Mouse (Mus musculus): Measurements from ENCODE around the gene Aox4. TPM values are rescaled to one million over a fixed set of nuclear protein-coding genes. Genes with fewer than 3 reads are reported as not detected.

Gene Aox4
- polyA plus RNA-seq, 1 experiment, result not detected

DNA sequence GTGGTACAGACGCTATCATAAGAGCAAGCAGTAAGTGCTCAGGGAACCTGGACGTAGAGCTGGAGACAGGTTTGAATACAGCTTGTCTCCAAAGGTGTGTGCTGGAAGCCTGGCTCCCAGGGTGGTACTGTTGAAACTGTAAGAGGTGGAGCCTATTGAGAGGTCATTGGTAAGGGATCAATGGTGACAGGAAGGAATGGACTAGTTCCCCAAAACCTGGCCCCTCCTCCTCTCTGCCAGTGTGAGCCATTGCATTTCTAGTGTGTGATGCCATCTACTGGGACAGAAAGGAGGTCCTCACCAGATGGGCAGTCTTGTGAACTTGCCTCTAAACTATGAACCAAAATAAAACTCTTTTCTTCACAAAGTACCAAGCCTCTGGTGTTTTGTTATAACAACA lies 58.0 kb downstream of the Aox4 start:
- H3K4me1 ChIP-seq (ENCODE audit: control insufficient read depth, insufficient read depth, low read length), result no peaks in the 10 kb centered on the region
- no peak overlapping the region for H3K4me3 ChIP-seq (ENCODE audit: insufficient read depth, low read depth, low read length)
- 86% methylated on average over 2 of the region's 2 CpGs for WGBS
- no peak overlapping the region for H3K27ac ChIP-seq (ENCODE audit: insufficient read depth, low read depth, low read length)
- TF ChIP-seq POLR2A (IDR thresholded peaks at IDR 0.05; ENCODE audit: insufficient read depth, low read depth, low read length) (no peak), CTCF (IDR thresholded peaks at IDR 0.05; ENCODE audit: insufficient read depth, low read depth, low read length) (no peak)

DNA sequence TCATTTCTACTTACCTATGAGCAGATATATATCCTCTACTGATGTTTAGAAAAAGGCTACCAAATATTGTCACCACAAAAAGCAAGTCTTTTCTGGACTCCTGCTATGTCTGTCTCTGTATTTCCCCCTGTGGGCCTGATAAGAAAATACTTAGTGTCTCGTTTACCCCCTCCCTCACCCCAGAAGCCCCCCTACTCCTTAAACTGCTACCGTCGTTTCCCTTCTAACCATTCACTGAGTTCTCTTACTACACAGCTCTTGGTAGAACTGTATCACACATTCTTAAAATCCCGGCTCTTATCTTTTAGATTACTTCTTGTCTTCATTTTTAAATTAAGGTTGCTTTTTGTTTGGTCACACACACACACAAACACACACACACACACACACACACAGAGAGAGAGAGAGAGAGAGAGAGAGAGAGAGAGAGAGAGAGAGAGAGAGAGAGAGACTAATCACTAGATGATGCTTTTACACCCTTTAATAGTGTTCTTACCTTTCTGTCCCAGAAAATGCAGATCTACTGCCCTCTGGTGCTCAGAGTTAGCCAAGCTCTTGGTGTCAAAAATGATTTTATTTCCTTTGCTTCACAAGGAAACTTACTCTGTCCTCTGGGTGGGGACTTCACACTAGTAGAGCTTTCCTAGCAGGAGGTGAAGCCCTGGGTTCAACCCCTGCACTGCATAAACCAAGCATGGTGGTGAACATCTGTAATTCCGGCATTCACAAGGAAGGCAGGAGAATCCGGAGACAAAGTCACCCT lies 60.8 kb downstream of the Aox4 start:
- Histone ChIP-seq H3K4me3 (ENCODE audit: insufficient read depth, low read depth, low read length) (no peak overlapping the region), H3K4me1 (ENCODE audit: control insufficient read depth, insufficient read depth, low read length) (no peaks in the 10 kb centered on the region), H3K27ac (ENCODE audit: insufficient read depth, low read depth, low read length) (no peak overlapping the region)
- WGBS, result 47% methylated on average over 6 of the region's 6 CpGs
- TF ChIP-seq CTCF (IDR thresholded peaks at IDR 0.05; ENCODE audit: insufficient read depth, low read depth, low read length), result no peak
- TF ChIP-seq POLR2A (IDR thresholded peaks at IDR 0.05; ENCODE audit: insufficient read depth, low read depth, low read length), result no peak

GRCm38 (mm10) chr1:58275879-58276278 lies 65.7 kb downstream of the Aox4 start:
- TF ChIP-seq POLR2A (IDR thresholded peaks at IDR 0.05; ENCODE audit: insufficient read depth, low read depth, low read length) (no peak), CTCF (IDR thresholded peaks at IDR 0.05; ENCODE audit: insufficient read depth, low read depth, low read length) (no peak)
- 34% methylated on average over 9 of the region's 9 CpGs for WGBS
- Histone ChIP-seq H3K27ac (ENCODE audit: insufficient read depth, low read depth, low read length) (no peak overlapping the region), H3K4me3 (ENCODE audit: insufficient read depth, low read depth, low read length) (no peak overlapping the region), H3K4me1 (ENCODE audit: control insufficient read depth, insufficient read depth, low read length) (no peaks in the 10 kb centered on the region)

DNA sequence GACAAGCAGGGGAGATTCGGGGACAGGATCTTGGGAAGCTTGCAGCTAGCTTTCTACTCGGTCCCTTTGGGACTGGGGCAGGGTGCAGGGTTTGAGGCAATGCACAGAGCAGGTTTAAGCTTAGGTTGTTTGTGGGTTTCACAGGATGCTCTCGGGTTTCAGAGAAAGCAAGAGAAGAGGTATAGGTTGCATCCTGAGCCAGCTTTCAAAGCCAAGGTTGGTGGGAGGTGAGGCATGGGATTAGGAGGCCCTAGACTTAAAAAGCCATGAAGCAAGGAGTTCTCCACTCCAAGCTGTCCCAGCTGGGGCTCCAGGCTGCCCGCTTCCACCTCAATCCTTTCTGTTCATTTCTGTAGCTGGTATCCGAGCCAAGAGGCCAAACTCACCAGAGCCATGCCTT lies 67.8 kb downstream of the Aox4 start, which contains the start of gene Aox2:
Gene Aox2 (plus strand): TSS at position 301 of the 400 bp plus-strand sequence.
- TF ChIP-seq POLR2A (IDR thresholded peaks at IDR 0.05; ENCODE audit: insufficient read depth, low read depth, low read length), result no peak
- TF ChIP-seq CTCF (IDR thresholded peaks at IDR 0.05; ENCODE audit: insufficient read depth, low read depth, low read length), result no peak
- Histone ChIP-seq H3K27ac (ENCODE audit: insufficient read depth, low read depth, low read length) (no peak within 1 kb of the TSS), H3K4me1 (ENCODE audit: control insufficient read depth, insufficient read depth, low read length) (no peaks in the 10 kb centered on the region), H3K4me3 (ENCODE audit: insufficient read depth, low read depth, low read length) (no peak within 1 kb of the TSS)
- 73% methylated on average over 5 of the region's 5 CpGs for WGBS

- WGBS, result 79% methylated on average over 7 of the region's 7 CpGs
- no peak overlapping the region for H3K27ac ChIP-seq (ENCODE audit: insufficient read depth, low read depth, low read length)
- TF ChIP-seq CTCF (IDR thresholded peaks at IDR 0.05; ENCODE audit: insufficient read depth, low read depth, low read length) (no peak), POLR2A (IDR thresholded peaks at IDR 0.05; ENCODE audit: insufficient read depth, low read depth, low read length) (no peak)
Observed at GRCm38 (mm10) chr1:58278513-58278912, 68.3 kb downstream of the Aox4 start.

GRCm38 (mm10) chr1:58280381-58280780 lies 70.2 kb downstream of the Aox4 start:
- WGBS, result 80% methylated on average over 4 of the region's 4 CpGs
- no peak for TF ChIP-seq POLR2A (IDR thresholded peaks at IDR 0.05; ENCODE audit: insufficient read depth, low read depth, low read length)
- TF ChIP-seq CTCF (IDR thresholded peaks at IDR 0.05; ENCODE audit: insufficient read depth, low read depth, low read length), result no peak
- no peak overlapping the region for H3K27ac ChIP-seq (ENCODE audit: insufficient read depth, low read depth, low read length)
- no peak overlapping the region for H3K4me3 ChIP-seq (ENCODE audit: insufficient read depth, low read depth, low read length)
- H3K4me1 ChIP-seq (ENCODE audit: control insufficient read depth, insufficient read depth, low read length), result no peaks in the 10 kb centered on the region

More at GRCm38 (mm10) chr1:58278513-58278912, 68.3 kb downstream of the Aox4 start:
- H3K4me1 ChIP-seq (ENCODE audit: control insufficient read depth, insufficient read depth, low read length), result no peaks in the 10 kb centered on the region
- H3K4me3 ChIP-seq (ENCODE audit: insufficient read depth, low read depth, low read length), result no peak overlapping the region

DNA sequence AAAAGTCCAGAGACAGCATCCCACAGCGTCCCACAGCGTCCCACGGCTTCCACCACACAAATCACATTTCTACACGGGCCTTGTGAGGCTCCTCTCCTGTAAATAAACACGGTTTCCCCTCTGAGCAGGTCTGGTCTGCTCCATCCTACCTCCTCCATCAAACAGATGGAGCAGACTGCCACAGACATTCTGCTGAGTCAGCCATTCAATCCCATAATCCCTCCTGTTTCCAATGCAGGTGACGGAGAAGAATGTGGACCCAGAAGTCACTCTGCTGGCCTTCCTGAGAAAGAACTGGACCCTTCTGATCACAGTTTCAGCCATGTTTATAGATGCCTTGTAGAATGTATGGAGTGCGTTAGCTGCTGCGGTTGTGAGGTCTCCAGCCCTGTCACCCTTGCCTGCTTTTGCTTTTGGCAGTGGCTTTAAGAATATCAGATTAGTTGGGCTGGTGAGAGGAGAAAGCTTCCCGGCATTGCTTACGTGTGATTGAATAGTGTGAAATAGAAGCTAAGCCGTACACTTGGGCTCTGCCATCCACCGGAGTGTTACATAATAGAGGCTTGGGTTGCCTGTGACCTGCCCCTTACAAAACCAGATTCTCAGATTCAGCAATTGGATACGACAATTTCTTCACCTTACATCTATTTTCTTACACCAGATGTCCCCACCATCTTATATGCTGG lies 70.9 kb downstream of the Aox4 start:
- no peak overlapping the region for H3K27ac ChIP-seq (ENCODE audit: insufficient read depth, low read depth, low read length)
- no peak for TF ChIP-seq POLR2A (IDR thresholded peaks at IDR 0.05; ENCODE audit: insufficient read depth, low read depth, low read length)
- no peak for TF ChIP-seq CTCF (IDR thresholded peaks at IDR 0.05; ENCODE audit: insufficient read depth, low read depth, low read length)
- H3K4me1 ChIP-seq (ENCODE audit: control insufficient read depth, insufficient read depth, low read length), result no peaks in the 10 kb centered on the region
- WGBS, result 73% methylated on average over 13 of the region's 13 CpGs
- H3K4me3 ChIP-seq (ENCODE audit: insufficient read depth, low read depth, low read length), result no peak overlapping the region

DNA sequence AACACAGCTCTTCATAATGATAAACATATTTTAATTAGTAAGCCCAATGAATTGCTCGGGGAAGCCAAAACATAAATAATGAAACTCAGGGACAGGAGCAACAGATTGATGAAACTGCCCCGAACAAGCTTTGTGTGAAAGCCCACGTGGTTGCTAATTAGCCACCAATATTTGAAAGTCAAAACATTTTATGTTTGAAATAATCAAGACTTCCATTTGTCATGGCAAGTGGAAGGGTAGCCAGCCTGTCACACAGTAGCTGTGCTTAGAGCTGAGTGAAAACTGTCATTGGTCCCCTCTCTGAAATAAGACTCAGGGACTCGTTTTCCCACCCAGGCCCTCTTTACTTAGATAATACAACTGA lies 71.4 kb downstream of the Aox4 start:
- WGBS, result 58% methylated on average over 4 of the region's 4 CpGs
- TF ChIP-seq POLR2A (IDR thresholded peaks at IDR 0.05; ENCODE audit: insufficient read depth, low read depth, low read length), result no peak
- TF ChIP-seq CTCF (IDR thresholded peaks at IDR 0.05; ENCODE audit: insufficient read depth, low read depth, low read length), result no peak
- Histone ChIP-seq H3K4me3 (ENCODE audit: insufficient read depth, low read depth, low read length) (no peak overlapping the region), H3K4me1 (ENCODE audit: control insufficient read depth, insufficient read depth, low read length) (no peaks in the 10 kb centered on the region), H3K27ac (ENCODE audit: insufficient read depth, low read depth, low read length) (no peak overlapping the region)

GRCm38 (mm10) chr1:58284505-58284904 lies 74.3 kb downstream of the Aox4 start:
- H3K4me3 ChIP-seq (ENCODE audit: insufficient read depth, low read depth, low read length), result no peak overlapping the region
- 43% methylated on average over 7 of the region's 7 CpGs for WGBS

More at GRCm38 (mm10) chr1:58284505-58284904, 74.3 kb downstream of the Aox4 start:
- no peak for TF ChIP-seq POLR2A (IDR thresholded peaks at IDR 0.05; ENCODE audit: insufficient read depth, low read depth, low read length)
- H3K4me1 ChIP-seq (ENCODE audit: control insufficient read depth, insufficient read depth, low read length), result no peaks in the 10 kb centered on the region
- H3K27ac ChIP-seq (ENCODE audit: insufficient read depth, low read depth, low read length), result no peak overlapping the region
